Mouse (Mus musculus): ENCODE data around the gene Ncdn.

DNA sequence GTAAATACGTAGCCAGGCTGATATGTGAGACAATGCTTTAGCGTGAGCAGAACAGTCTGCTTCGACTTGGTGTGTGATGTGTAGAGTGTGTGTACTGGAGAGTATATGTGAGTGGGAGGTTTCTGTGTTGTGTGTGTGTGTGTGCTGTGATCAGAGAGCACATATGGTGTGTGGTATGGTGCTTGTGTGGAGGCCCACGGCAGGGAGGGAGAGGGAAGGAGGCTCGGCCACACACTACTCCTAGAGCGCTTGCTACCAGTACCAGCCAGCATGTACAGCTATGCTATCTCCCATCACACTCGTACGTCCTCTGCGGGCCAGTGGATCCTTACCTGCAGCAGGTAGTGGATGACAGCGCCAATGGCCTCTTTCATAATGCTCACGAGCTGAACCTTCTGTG lies 3.7 kb downstream of the Ncdn start:
- TF ChIP-seq CTCF (IDR thresholded peaks at IDR 0.05; ENCODE audit: low read depth, low read length) = no peak
- TF ChIP-seq POLR2A (IDR thresholded peaks at IDR 0.05; ENCODE audit: borderline replicate concordance, low read depth, low read length) = no peak
